ENCODE assay signal across 9 mouse cellular contexts in the genomic region with DNA sequence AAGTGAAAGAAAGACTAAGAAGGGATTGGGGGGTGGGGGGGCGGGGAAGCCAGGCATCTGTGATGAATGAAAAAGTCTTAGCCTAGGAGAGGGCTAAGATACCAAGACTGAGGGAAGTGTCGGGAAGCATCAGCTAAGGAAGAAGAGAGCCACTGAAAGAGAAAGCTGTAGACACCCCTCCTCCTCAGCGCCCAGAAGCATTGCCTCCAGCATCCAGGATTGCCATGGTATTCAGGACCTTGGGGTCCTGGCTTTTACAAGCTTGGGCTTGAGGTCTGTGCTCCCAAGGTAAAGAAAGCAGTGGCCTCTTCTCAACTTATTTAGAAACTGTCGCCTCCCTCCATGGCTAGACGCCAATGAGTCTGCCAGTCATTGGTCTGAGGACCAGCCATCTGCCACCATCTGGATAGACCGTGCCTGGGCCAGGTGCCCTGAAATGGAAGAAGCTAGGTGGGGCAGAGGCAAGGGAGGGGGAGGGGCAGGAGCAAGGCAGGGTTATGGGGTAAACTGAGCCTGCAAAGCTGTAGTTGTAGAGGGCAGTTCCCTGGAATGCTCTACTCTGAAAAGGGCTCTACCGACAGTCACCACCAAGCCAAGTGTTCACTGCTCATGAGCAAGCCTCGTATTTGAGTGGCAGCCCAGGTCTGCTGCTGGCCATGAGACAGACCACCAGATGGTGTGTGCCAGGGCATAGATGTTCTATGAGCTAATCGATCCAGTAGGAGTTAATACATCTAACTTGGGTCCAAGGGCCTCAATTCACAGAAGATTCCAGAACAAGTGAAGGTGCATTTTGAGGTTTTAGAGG.
DNase-seq lines count a peak whose midpoint lies in the region; ATAC-seq lines count a peak whose summit lies in the region.
"Had no signal": no experiment of that assay in that cellular context is flagged by ENCODE, and none has a peak within 500 bp of the region (broad histone marks: within the 10 kb centered on the region; RNA-seq: fewer than 3 reads in every experiment).

No protein-coding gene starts in this region.

- WGBS in heart, embryonic 11.5 days (ENCODE audit: insufficient replicate concordance) = 77% methylated on average over 9 of the region's 9 CpGs
- 76% methylated on average over 9 of the region's 9 CpGs for WGBS in liver, embryonic 11.5 days

- no peak for DNase-seq in heart, postnatal 10 days
- peak; percentile 8 for DNase-seq in 3T3-L1 (ENCODE audit: low read depth, low spot score)
- DNase-seq in cerebellum, postnatal 36 days = peak; percentile 83 to 86
- DNase-seq in left cerebral cortex, postnatal 14 days (ENCODE audit: low spot score in 2 of 2) = peak; percentile 14 to 35
- DNase-seq in kidney, adult 18-20 months = no peak
- DNase-seq in kidney, postnatal 4 days = no peak
- no peak for DNase-seq in liver, embryonic 11.5 days (ENCODE audit: low spot score)

- no peak overlapping the region for H3K4me2 ChIP-seq in heart, embryonic 11.5 days
- no peak overlapping the region for H3K4me2 ChIP-seq in liver, embryonic 11.5 days
- H3K4me2 ChIP-seq: limb, embryonic 12.5 days had no signal

- no peaks in the 10 kb centered on the region for H3K27me3 ChIP-seq in heart, embryonic 11.5 days (ENCODE audit: control insufficient read depth, insufficient read depth, low read length)
- no peaks in the 10 kb centered on the region for H3K27me3 ChIP-seq in liver, embryonic 11.5 days (replicated peaks; ENCODE audit: control insufficient read depth, insufficient read depth, low read length)
- H3K27me3 ChIP-seq: limb, embryonic 12.5 days had no signal

- ATAC-seq in heart, embryonic 11.5 days (replicated peaks; ENCODE audit: insufficient number of reproducible peaks, low FRiP score, low TSS enrichment) = no peak
- ATAC-seq in liver, embryonic 11.5 days (replicated peaks; ENCODE audit: low FRiP score) = no peak

- no peaks in the 10 kb centered on the region for H3K9me3 ChIP-seq in heart, embryonic 11.5 days (replicated peaks; ENCODE audit: control insufficient read depth, low read length)
- no peaks in the 10 kb centered on the region for H3K9me3 ChIP-seq in liver, embryonic 11.5 days (ENCODE audit: control insufficient read depth, low read length)

- H3K36me3 ChIP-seq in heart, embryonic 11.5 days (ENCODE audit: control insufficient read depth, insufficient read depth, low read length) = no peaks in the 10 kb centered on the region
- no peaks in the 10 kb centered on the region for H3K36me3 ChIP-seq in liver, embryonic 11.5 days (ENCODE audit: control insufficient read depth, insufficient read depth, low read length)
- H3K36me3 ChIP-seq: limb, embryonic 12.5 days had no signal

- H3K4me3 ChIP-seq in heart, embryonic 11.5 days (ENCODE audit: low read depth, low read length) = no peak overlapping the region
- no peak overlapping the region for H3K4me3 ChIP-seq in liver, embryonic 11.5 days (ENCODE audit: low read depth, low read length)
- H3K4me3 ChIP-seq: limb, embryonic 12.5 days had no signal

- intact Hi-C loops in heart, postnatal 10 days (cut with DNase I) = no loop called here
- intact Hi-C loops in left cerebral cortex, postnatal 14 days (cut with DNase I) = no loop called here

- no peaks in the 10 kb centered on the region; the same call in 1 of the 2 replicates for H3K4me1 ChIP-seq in heart, embryonic 11.5 days (ENCODE audit: control insufficient read depth, insufficient read depth, low read length)
- H3K4me1 ChIP-seq in liver, embryonic 11.5 days (replicated peaks; ENCODE audit: control insufficient read depth, insufficient read depth, low read length) = no peaks in the 10 kb centered on the region

- 0 out of 2 replicates have a peak overlapping the region, but pooled peaks have one; percentile 7 for H3K27ac ChIP-seq in heart, embryonic 11.5 days (ENCODE audit: low read depth, low read length)
- no peak overlapping the region for H3K27ac ChIP-seq in liver, embryonic 11.5 days (ENCODE audit: low read depth, low read length)
- H3K27ac ChIP-seq: limb, embryonic 12.5 days had no signal

- no peak overlapping the region for H3K9ac ChIP-seq in heart, embryonic 11.5 days (ENCODE audit: low read depth, low read length)
- no peak overlapping the region for H3K9ac ChIP-seq in liver, embryonic 11.5 days (ENCODE audit: low read depth, low read length)
- H3K9ac ChIP-seq: limb, embryonic 12.5 days had no signal

Comparison
In these comparisons a context has a peak if more than half of its experiments do, and no peak if none do; other contexts are left out.
1. DNase-seq: peak in 3T3-L1 (single experiment), cerebellum, postnatal 36 days (2 of 2) and left cerebral cortex, postnatal 14 days (2 of 2); none in heart, postnatal 10 days (0 of 2), kidney, adult 18-20 months (single experiment), kidney, postnatal 4 days (0 of 2) and liver, embryonic 11.5 days (single experiment).